Mouse (Mus musculus) thymus, postnatal 25 days (tissue): ENCODE data around the gene Abhd17b.
"Not testable (repeated sequence)": the region's sequence is repeated elsewhere in the genome, so short reads cannot be mapped to it uniquely, and the experiment has no call there.

Experiments
- DNase-seq: peaks from one replicate; pipeline ENCODE4 v3.0.0; 2022

The Abhd17b gene

GRCm38 (mm10) chr19:21653172-21653981 lies at the start of gene Abhd17b:
Gene Abhd17b, plus strand, starts transcription at chr19:21653185.
- peak; percentile 49 for DNase-seq

- DNase-seq, result no peak
These were observed 49.1 kb upstream of the Abhd17b start for GRCm38 (mm10) chr19:21603836-21604235.

DNA sequence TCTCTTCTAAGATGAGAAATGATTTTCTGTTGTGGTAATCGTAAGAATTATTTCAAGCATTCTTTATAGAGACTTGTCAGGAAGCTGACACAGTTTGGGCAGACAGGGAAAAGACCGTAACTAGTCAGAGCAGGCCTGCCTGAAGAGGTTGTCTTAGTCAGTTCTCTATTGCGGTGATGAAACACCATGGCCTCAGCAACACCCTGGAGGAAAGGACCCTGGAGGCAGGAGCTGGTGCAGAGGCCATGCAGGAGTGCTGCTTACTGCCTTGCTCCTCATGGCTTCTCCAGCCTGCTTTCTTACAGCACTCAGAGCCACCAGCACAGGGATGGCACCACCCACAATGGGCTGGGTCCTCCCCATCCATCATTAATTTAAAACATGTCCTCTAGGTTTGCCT lies 47.7 kb upstream of the Abhd17b start:
- no peak for DNase-seq

DNA sequence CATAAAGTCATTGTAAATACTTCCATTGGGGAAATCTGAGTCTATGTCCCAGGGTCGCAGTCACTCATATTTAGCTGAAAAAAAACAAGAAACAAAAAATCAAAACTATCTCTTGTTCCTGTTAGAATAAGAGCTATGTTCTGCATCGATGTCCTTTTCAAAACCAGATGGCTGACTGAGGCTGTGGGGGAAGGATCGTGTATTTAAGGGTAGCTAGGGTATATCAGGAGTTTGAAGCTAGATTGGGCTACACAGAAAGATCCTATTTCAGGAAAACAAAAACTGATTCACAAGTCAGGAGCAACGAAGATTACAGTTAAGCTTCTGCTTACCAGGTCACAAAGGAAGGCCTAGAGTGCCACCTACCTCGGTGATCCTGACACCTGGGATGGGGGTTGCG lies 42.7 kb upstream of the Abhd17b start:
- DNase-seq, result no peak

DNA sequence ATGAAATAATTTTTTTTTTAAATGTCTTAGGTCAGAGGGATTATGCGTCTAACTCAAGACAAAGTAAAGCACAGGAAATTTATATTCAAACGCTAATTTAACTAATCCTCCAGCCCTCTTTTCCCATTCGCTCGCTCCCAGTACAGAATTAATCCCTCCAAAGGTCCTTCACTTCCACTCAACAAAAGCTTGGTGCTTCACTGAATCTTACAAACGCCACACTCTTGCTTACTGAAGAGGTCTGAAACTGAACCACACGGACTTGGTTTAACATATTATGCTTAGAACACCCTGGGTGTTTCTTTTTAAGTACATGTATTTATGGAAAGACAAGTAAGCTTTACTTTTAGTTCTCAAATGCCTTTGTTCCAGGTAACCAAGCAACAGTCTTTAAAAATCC lies 41.7 kb upstream of the Abhd17b start:
- DNase-seq, result no peak

GRCm38 (mm10) chr19:21611725-21612575 lies 41.0 kb upstream of the Abhd17b start:
- DNase-seq, result no peak

DNA sequence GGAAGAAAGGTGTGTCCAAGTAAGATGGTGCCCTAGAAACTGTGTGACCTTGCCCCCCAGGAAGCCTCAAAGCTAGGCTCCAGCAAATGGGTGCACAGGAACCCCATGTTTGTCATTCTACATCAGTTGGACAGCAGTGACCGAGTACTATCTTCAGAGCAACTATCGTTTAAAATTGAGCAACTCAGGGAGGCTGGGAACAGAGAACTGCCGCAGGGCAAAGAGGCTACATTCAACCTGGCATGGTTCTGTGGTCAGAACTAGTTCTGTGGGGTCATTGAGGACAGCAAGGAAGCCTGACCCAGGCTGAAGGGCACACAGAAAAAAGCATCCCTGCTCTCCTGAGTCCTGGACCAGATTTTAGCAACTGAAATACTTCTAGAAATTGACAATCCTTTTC lies 37.2 kb upstream of the Abhd17b start:
- no peak for DNase-seq

DNA sequence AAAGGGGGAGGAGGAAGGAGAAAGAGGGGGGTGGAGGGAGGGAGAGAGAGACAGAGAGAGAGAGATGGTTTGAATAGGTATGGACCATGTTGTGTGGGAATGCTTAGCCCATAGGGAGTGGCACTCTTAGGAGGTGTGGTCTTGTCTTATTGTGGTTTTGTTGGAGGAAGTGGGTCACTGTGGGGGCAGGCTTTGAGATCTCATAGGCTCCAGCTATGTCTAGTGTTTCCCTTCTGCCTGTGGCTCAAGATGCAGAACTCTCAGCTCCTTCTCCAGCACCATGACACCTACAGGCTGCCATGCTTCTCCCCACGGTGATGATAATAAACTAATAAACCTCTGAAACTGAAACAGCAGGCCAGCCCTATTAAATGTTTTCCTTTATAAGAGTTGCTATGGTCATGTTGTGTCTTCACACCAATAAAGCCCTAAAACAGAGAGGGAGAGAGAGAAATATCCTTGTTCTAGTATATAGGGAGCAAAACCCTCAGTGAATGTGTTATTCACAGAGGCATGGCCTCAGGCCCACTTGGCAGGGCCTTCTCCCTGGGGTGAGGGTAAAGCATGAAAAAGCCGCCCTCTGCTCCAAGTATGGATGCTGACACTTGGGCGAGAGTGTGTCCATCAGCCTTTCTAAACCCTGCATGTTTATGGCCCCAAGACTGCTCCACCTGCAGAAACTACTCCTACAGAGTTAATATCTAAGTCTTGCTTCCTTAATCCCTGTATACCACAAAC lies 29.4 kb upstream of the Abhd17b start:
- DNase-seq, result no peak

GRCm38 (mm10) chr19:21624148-21624535 lies 28.8 kb upstream of the Abhd17b start:
- DNase-seq, result no peak

DNA sequence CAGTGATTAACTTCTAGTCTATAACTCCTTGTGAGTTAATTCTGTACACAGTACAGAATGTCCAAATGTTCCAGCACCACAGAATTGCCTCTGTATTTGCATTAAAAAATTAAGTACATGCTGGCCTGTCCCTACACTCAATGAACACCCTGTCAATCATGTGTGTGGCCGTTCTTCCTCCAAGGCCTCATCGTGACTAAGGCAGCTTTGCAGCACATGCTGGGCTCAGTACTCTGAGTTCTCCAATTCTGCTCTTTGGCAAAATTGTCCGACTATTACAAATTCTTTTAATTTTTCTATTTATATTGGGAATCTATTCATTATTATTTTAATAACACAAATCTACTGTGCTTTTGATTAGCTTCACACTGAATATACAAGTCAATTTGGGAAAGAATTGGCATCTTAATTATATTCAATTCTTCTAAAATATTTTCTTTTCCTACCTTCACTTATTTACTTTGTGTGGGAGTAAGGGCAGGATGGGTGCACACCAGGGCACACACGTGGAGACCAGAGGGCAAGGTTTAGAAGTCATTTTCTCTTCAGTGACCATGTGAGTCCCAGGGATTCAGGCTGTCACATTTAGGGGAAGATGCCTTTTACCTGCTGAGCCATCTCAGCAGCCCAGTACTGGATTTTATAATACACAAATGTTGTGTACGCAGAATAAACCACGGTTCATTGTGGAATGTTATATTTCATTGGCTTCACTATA lies 26.6 kb upstream of the Abhd17b start:
- DNase-seq, result no peak

- DNase-seq, result not testable (repeated sequence)
These were observed 24.5 kb upstream of the Abhd17b start for GRCm38 (mm10) chr19:21628440-21628839.

DNA sequence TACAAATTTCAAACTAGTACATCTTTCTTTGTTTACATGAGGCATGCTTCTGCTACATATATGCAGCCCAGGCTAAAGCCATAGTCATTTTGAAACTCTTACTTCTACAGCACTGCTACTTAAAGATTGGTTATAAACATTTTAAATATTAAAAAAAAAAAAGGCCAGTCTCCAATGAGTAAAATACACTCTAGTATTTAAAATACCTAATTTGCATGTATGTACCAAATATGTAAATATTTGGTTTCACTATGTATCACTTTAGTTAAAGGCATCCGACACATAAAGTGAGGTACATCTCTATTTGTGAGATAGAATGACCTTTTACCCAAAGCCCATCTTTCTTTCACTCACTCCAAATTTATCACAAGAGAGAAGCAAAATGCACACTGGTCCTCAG lies 24.0 kb upstream of the Abhd17b start:
- no peak for DNase-seq

GRCm38 (mm10) chr19:21629501-21629900 lies 23.5 kb upstream of the Abhd17b start:
- no peak for DNase-seq

DNA sequence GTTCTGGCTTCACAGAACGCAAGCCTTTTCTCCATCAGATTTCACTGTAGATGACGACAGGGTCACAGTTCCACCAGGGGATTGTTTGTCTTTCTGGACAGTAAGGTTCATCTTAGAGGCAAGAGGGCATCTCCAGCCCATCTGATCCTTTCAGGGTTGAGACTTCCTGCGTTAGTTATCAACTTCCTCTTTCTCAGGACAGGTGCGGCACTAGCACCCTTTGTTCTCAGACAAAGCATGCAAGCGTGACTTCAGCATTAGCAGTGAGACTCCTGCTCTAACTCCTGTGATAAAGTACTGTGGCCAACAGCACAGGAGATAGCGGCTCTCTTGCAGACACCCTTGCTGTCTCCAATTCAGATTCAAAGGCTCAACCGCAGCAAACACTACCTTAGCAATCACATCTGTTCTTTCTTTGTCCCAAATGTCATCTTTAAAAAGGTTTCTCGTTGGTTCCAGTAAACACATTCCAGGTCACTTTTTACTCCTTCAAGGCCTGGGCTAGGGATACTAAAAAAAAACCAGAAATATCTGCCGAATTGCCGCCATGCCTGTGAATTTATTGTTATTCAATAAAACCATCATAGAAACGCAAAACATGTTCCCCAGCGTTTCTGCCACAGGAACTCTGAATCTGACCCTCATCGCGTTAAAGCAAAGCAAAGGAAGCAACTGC lies 22.2 kb upstream of the Abhd17b start:
- DNase-seq, result peak; percentile 54

DNA sequence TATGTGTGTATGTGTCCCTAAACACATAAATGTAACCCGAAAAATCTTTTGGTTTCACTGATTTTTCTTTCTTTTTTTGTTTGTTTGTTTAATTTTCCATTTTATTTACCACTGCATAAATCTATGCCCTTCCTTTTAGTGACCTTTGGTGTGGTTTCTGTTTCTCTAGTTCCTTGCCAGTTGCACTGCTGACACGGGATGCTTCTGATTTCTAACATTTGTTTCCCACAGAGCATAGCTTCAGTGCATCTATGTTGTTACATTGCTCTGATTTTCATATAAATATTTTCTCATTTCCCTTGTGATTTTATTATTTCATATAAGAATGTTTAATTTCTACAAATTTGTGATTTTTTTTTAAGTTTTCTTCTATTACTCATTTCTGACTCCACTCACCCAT lies 17.6 kb upstream of the Abhd17b start:
- DNase-seq, result no peak

DNA sequence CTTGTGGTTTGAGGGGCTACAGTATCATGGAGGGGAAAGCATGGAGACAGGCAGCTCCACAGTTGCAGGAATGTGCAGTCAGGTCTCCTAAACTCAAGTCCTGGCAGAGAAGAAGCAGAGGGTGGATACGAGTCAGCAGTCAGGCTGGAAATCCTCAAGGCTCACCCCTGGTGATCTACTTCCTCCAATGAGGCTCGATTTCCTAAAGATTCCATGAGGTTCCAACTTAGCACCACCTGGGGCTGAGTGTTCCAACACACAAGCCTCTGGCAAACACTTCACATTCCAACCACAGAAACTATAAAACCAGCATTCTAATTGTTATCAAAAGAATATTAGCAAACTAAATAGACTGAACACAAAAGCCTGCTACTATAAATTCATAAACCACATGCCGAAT lies 16.1 kb upstream of the Abhd17b start:
- no peak for DNase-seq

DNA sequence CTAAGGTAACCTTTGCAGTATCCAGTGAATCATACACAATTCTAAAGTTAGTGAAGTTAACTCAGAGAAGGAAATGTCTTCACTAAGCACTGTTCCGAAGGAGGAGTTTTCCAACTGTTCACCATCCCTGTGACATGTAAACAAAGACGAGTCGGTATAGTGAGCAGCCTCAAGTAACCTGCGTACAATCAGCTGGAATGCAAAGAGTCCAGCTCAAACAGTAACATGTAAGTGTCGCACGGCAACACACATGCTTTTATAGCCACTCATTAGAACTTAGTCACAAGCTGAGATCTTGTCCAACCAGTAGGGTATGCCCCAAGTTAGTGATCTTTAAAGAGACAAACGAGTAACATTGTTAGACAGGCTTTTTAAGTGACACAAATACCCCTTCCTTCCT lies 15.3 kb upstream of the Abhd17b start:
- DNase-seq, result no peak

GRCm38 (mm10) chr19:21643935-21644334 lies 9.1 kb upstream of the Abhd17b start:
- no peak for DNase-seq

DNA sequence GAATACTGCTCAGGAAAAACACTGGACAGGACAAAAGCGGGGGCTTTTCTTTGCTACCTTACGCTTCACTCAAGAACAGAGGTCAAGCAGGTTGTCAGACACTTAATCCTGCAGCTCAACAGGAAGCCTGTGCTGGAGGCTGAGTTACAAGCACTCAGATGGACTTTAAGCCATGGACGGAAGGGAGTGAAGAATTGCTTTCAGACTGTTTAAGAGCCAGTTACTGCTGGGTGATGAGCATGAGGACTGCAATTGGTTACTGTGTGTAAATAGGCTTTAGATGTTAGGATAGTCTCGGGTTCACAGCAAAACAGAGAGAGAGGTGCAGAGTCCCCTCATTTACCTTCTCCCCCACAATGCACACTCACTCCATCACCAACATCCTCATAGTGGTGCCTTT lies 7.7 kb upstream of the Abhd17b start:
- no peak for DNase-seq

- DNase-seq, result no peak
These were observed 6.8 kb upstream of the Abhd17b start for GRCm38 (mm10) chr19:21646142-21646541.

GRCm38 (mm10) chr19:21651664-21652063 lies 1.3 kb upstream of the Abhd17b start:
- no peak for DNase-seq
